Mouse (Mus musculus): ENCODE measurements around the gene Gse1. TPM values are rescaled to one million over a fixed set of nuclear protein-coding genes. Genes with fewer than 3 reads are reported as not detected.

The Gse1 gene
- polyA plus RNA-seq, 1 experiment, result 14.7 TPM

DNA sequence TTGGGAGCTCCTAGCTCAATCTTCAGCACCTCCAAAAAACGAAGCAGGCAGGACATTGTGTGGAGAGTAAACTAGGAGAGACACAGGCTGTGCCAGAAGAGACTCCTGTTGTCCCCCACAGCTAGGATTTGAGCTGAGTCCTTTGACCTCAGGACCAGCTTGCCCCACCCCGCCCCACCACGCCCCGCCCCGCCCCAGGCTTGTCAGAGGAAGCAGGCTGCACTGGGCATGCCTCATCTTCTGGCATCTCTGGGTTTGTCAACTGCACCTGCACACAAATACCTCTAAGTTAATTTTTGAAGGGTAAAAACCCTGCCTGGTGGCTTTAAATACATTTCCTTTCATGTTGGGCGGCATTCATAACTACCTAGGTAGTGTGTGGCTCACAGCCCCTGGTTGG lies 26.9 kb upstream of the Gse1 start:
- Histone ChIP-seq H3K4me3 (no peak overlapping the region), H3K4me2 (ENCODE audit: low read depth) (no peak overlapping the region), H3K36me3 (ENCODE audit: control insufficient read depth, insufficient read depth) (no peaks in the 10 kb centered on the region), H3K27me3 (ENCODE audit: control insufficient read depth, insufficient read depth, insufficient read length) (no peaks in the 10 kb centered on the region), H3K79me2 (ENCODE audit: control insufficient read depth, insufficient read depth) (no peaks in the 10 kb centered on the region), H3ac (ENCODE audit: control insufficient read depth, insufficient read length) (no peak overlapping the region)
- TF ChIP-seq POLR2AphosphoS2 (IDR thresholded peaks at IDR 0.05; ENCODE audit: insufficient read length, low read depth) (no peak), CEBPB (IDR thresholded peaks at IDR 0.05; ENCODE audit: insufficient read depth, poor library complexity, severe bottlenecking) (no peak), MYOD1 (IDR thresholded peaks at IDR 0.05; ENCODE audit: control insufficient read depth in 1 of 3, insufficient read length in 2 of 3, low read depth in 2 of 3) (no peak), POLR2A (IDR thresholded peaks at IDR 0.05; ENCODE audit: insufficient read length, low read depth) (no peak), E2F4 (IDR thresholded peaks at IDR 0.05; ENCODE audit: insufficient read depth) (no peak), MAX (IDR thresholded peaks at IDR 0.05; ENCODE audit: low read depth) (no peak), MYOG (IDR thresholded peaks at IDR 0.05; ENCODE audit: control insufficient read depth in 1 of 3, insufficient read depth in 1 of 3, insufficient read length in 2 of 3, low read depth in 2 of 3) (no peak), USF1 (IDR thresholded peaks at IDR 0.05; ENCODE audit: low read depth) (no peak), SRF (IDR thresholded peaks at IDR 0.05; ENCODE audit: control insufficient read depth, insufficient read length, low read depth) (no peak), TCF3 (IDR thresholded peaks at IDR 0.05; ENCODE audit: insufficient read length, low read depth) (no peak), TCF12 (IDR thresholded peaks at IDR 0.05; ENCODE audit: insufficient read depth, poor library complexity, severe bottlenecking) (no peak), REST (IDR thresholded peaks at IDR 0.05; ENCODE audit: insufficient read depth, insufficient read length) (no peak)

DNA sequence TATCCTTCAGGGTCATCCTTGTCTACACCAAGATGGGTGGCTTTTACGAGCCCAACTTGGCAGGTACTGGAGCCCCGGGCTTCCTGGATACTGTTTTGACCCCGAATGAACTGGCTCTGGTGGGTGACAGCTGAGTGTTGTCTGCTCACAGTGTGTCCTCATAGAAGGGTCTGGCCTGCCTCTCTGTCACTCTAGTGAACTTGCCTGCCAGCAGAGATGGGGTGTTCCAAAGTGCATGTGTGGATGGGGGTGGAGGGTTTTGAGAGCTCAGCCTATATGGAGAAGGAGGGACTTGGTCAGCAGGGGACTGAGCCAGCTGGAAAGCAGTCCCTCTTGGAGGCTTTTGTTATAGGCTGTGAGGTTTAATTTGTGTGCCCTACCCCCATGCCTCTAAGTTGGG lies 25.7 kb upstream of the Gse1 start:
- no peak overlapping the region for H3K4me2 ChIP-seq (ENCODE audit: low read depth)
- no peaks in the 10 kb centered on the region for H3K36me3 ChIP-seq (ENCODE audit: control insufficient read depth, insufficient read depth)
- H3K27me3 ChIP-seq (ENCODE audit: control insufficient read depth, insufficient read depth, insufficient read length), result no peaks in the 10 kb centered on the region
- no peak overlapping the region for H3K4me3 ChIP-seq
- H3K79me2 ChIP-seq (ENCODE audit: control insufficient read depth, insufficient read depth), result no peaks in the 10 kb centered on the region
- no peak for TF ChIP-seq REST (IDR thresholded peaks at IDR 0.05; ENCODE audit: insufficient read depth, insufficient read length)
- no peak for TF ChIP-seq TCF3 (IDR thresholded peaks at IDR 0.05; ENCODE audit: insufficient read length, low read depth)
- no peak for TF ChIP-seq MAX (IDR thresholded peaks at IDR 0.05; ENCODE audit: low read depth)
- no peak for TF ChIP-seq SRF (IDR thresholded peaks at IDR 0.05; ENCODE audit: control insufficient read depth, insufficient read length, low read depth)
- TF ChIP-seq POLR2AphosphoS2 (IDR thresholded peaks at IDR 0.05; ENCODE audit: insufficient read length, low read depth), result no peak
- TF ChIP-seq POLR2A (IDR thresholded peaks at IDR 0.05; ENCODE audit: insufficient read length, low read depth), result no peak
- no peak for TF ChIP-seq MYOD1 (IDR thresholded peaks at IDR 0.05; ENCODE audit: control insufficient read depth in 1 of 3, insufficient read length in 2 of 3, low read depth in 2 of 3)
- no peak for TF ChIP-seq E2F4 (IDR thresholded peaks at IDR 0.05; ENCODE audit: insufficient read depth)
- no peak for TF ChIP-seq USF1 (IDR thresholded peaks at IDR 0.05; ENCODE audit: low read depth)
- no peak for TF ChIP-seq MYOG (IDR thresholded peaks at IDR 0.05; ENCODE audit: control insufficient read depth in 1 of 3, insufficient read depth in 1 of 3, insufficient read length in 2 of 3, low read depth in 2 of 3)
- no peak for TF ChIP-seq CEBPB (IDR thresholded peaks at IDR 0.05; ENCODE audit: insufficient read depth, poor library complexity, severe bottlenecking)
- no peak for TF ChIP-seq TCF12 (IDR thresholded peaks at IDR 0.05; ENCODE audit: insufficient read depth, poor library complexity, severe bottlenecking)
- no peak overlapping the region for H3ac ChIP-seq (ENCODE audit: control insufficient read depth, insufficient read length)

DNA sequence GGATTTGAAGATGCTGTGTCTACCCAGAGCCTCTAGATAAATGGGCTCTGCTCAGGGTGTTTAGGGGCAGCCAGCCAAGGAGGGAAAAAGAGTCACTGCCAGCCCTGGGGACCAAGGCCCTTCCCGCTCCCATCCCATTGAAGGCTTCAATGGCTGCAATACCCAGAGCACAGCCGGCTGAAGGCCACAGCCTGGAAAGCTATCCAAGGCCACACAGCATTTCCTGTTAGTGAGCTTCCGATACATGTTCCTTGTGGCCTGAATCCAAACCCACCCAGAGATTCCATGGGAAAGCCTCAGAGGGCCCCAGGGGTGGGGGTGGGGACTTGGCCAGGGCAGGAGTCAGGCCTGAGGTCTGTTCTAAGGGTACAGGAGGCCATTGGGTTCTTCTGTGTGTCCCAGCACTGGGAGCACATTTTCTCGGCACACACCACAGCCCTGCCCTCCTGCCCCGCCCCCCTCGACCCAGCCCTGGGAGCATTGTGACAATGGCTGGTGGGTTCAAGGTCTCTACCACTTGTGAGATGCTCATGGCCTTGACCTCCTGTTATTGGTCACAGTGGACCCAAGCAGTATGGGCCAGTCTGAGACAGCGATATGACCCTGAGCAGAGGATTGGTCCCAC lies 23.4 kb upstream of the Gse1 start:
- TF ChIP-seq MYOG (IDR thresholded peaks at IDR 0.05; ENCODE audit: control insufficient read depth in 1 of 3, insufficient read depth in 1 of 3, insufficient read length in 2 of 3, low read depth in 2 of 3), result no peak
- no peak for TF ChIP-seq REST (IDR thresholded peaks at IDR 0.05; ENCODE audit: insufficient read depth, insufficient read length)
- no peak for TF ChIP-seq E2F4 (IDR thresholded peaks at IDR 0.05; ENCODE audit: insufficient read depth)
- TF ChIP-seq POLR2AphosphoS2 (IDR thresholded peaks at IDR 0.05; ENCODE audit: insufficient read length, low read depth), result no peak
- no peak for TF ChIP-seq POLR2A (IDR thresholded peaks at IDR 0.05; ENCODE audit: insufficient read length, low read depth)
- no peak for TF ChIP-seq CEBPB (IDR thresholded peaks at IDR 0.05; ENCODE audit: insufficient read depth, poor library complexity, severe bottlenecking)
- no peak for TF ChIP-seq MYOD1 (IDR thresholded peaks at IDR 0.05; ENCODE audit: control insufficient read depth in 1 of 3, insufficient read length in 2 of 3, low read depth in 2 of 3)
- no peak for TF ChIP-seq SRF (IDR thresholded peaks at IDR 0.05; ENCODE audit: control insufficient read depth, insufficient read length, low read depth)
- no peak for TF ChIP-seq TCF3 (IDR thresholded peaks at IDR 0.05; ENCODE audit: insufficient read length, low read depth)

DNA sequence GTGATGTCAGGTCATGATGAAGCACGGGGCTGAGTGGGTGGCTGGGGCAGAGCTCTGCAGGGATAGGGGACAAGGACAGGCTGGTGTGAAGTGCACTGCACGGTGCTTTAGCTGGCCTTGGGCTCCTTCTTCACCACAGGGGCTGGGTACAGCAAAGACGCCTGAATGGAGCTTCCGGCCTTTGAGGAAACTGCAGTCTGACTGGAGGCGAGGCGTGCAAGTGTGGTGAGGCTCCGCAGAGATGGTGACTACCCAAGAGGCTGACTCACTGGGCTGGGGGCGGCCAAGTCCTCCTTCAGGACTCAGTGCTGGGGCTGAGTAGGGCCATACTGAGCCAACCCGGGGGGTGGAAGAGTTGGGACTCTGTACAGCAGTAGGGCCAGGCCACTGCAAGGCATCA lies 22.3 kb upstream of the Gse1 start:
- H3K4me3 ChIP-seq, result no peak overlapping the region
- H3K36me3 ChIP-seq (ENCODE audit: control insufficient read depth, insufficient read depth), result no peaks in the 10 kb centered on the region
- H3K27me3 ChIP-seq (ENCODE audit: control insufficient read depth, insufficient read depth, insufficient read length), result no peaks in the 10 kb centered on the region
- H3ac ChIP-seq (ENCODE audit: control insufficient read depth, insufficient read length), result no peak overlapping the region
- TF ChIP-seq POLR2A (IDR thresholded peaks at IDR 0.05; ENCODE audit: insufficient read length, low read depth) (no peak), SRF (IDR thresholded peaks at IDR 0.05; ENCODE audit: control insufficient read depth, insufficient read length, low read depth) (no peak), TCF12 (IDR thresholded peaks at IDR 0.05; ENCODE audit: insufficient read depth, poor library complexity, severe bottlenecking) (no peak), MYOD1 (IDR thresholded peaks at IDR 0.05; ENCODE audit: control insufficient read depth in 1 of 3, insufficient read length in 2 of 3, low read depth in 2 of 3) (no peak), E2F4 (IDR thresholded peaks at IDR 0.05; ENCODE audit: insufficient read depth) (no peak), USF1 (IDR thresholded peaks at IDR 0.05; ENCODE audit: low read depth) (no peak), CEBPB (IDR thresholded peaks at IDR 0.05; ENCODE audit: insufficient read depth, poor library complexity, severe bottlenecking) (no peak), POLR2AphosphoS2 (IDR thresholded peaks at IDR 0.05; ENCODE audit: insufficient read length, low read depth) (no peak), REST (IDR thresholded peaks at IDR 0.05; ENCODE audit: insufficient read depth, insufficient read length) (no peak), MYOG (IDR thresholded peaks at IDR 0.05; ENCODE audit: control insufficient read depth in 1 of 3, insufficient read depth in 1 of 3, insufficient read length in 2 of 3, low read depth in 2 of 3) (no peak), TCF3 (IDR thresholded peaks at IDR 0.05; ENCODE audit: insufficient read length, low read depth) (no peak), MAX (IDR thresholded peaks at IDR 0.05; ENCODE audit: low read depth) (no peak)
- no peaks in the 10 kb centered on the region for H3K79me2 ChIP-seq (ENCODE audit: control insufficient read depth, insufficient read depth)
- H3K4me2 ChIP-seq (ENCODE audit: low read depth), result no peak overlapping the region

More for the DNA sequence above, 23.4 kb upstream of the Gse1 start:
- H3K4me2 ChIP-seq (ENCODE audit: low read depth), result no peak overlapping the region
- H3K36me3 ChIP-seq (ENCODE audit: control insufficient read depth, insufficient read depth), result no peaks in the 10 kb centered on the region
- H3ac ChIP-seq (ENCODE audit: control insufficient read depth, insufficient read length), result no peak overlapping the region
- H3K4me3 ChIP-seq, result no peak overlapping the region
- H3K79me2 ChIP-seq (ENCODE audit: control insufficient read depth, insufficient read depth), result no peaks in the 10 kb centered on the region
- H3K27me3 ChIP-seq (ENCODE audit: control insufficient read depth, insufficient read depth, insufficient read length), result no peaks in the 10 kb centered on the region

All from myocyte (in vitro differentiated cells).